In the genomic region with DNA sequence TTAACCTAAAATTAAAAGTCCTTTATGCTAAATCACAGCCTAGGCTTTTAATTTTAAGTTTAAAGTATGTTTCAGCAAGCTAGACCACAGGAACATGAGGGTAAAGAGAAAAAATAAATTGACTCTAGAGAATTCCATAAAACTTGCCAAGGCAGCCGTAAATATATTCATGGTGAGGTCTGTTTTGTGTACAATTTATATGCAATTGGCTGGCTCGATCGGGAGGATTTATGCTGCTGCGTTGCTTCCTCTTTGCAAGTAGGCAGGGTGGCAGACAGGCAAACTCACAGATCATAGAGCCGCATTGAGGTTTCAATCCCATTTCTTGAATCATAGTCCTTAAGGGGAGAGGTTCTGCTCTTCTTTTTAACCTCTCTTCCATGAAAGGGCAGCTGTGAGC, we compare ENCODE assay signal across 17 mouse cellular contexts.
"Had no signal": no experiment of that assay in that cellular context is flagged by ENCODE, and none has a peak within 500 bp of the region (broad histone marks: within the 10 kb centered on the region; RNA-seq: fewer than 3 reads in every experiment).

No protein-coding gene starts in this region.

- H3K36me3 ChIP-seq: midbrain, embryonic 10.5 days; midbrain, embryonic 12.5 days; neural tube, embryonic 13.5 days had no signal

- H3K9ac ChIP-seq: lung, embryonic 14.5 days; midbrain, embryonic 12.5 days; neural tube, embryonic 13.5 days had no signal

- H3K27ac ChIP-seq: midbrain, embryonic 10.5 days; midbrain, embryonic 12.5 days had no signal

- DNase-seq: lung, adult 18-20 months; lung, embryonic 14.5 days; lung, postnatal 10 days; lung, postnatal 4 days; midbrain, embryonic 14.5 days; retina, postnatal 1 day; right cerebral cortex, adult 18-20 months; right cerebral cortex, postnatal 25 days; right cerebral cortex, postnatal 4 days; spleen, adult 18-20 months; thymus, adult 18-20 months; thymus, postnatal 14 days; thymus, postnatal 36 days had no signal

- H3K9me3 ChIP-seq: midbrain, embryonic 10.5 days; midbrain, embryonic 12.5 days; neural tube, embryonic 13.5 days had no signal

- H3K4me2 ChIP-seq: lung, embryonic 14.5 days; midbrain, embryonic 12.5 days; neural tube, embryonic 13.5 days had no signal

- H3K4me1 ChIP-seq: midbrain, embryonic 12.5 days had no signal

- H3K4me3 ChIP-seq: midbrain, embryonic 10.5 days; midbrain, embryonic 12.5 days; myocyte; neural tube, embryonic 13.5 days had no signal

- H3K27me3 ChIP-seq: midbrain, embryonic 12.5 days; neural tube, embryonic 13.5 days had no signal
